Mouse (Mus musculus) embryonic stem cell, embryonic (primary cell): ENCODE data around the gene Fchsd2.

Source experiments
- CTCF ChIA-PET, 4 experiments: fragments of 300-600 bp in 2 of 4; fragments of 350-600 bp in 2 of 4; sonication (Branson Sonifier 250); formaldehyde crosslinking; loops; one replicate each; lab custom pipeline; 2022; ENCODE audit warnings: inconsistent platforms in 2 of 4; lab: Charles Lee
- POLR2A ChIA-PET, 4 experiments: fragments of 300-600 bp in 2 of 4; fragments of 350-600 bp in 2 of 4; sonication (Branson Sonifier 250); formaldehyde crosslinking; loops; one replicate each; lab custom pipeline; 2022; ENCODE audit warnings: antibody characterized with exemption in 4 of 4, inconsistent platforms in 1 of 4; lab: Charles Lee

The Fchsd2 gene

DNA sequence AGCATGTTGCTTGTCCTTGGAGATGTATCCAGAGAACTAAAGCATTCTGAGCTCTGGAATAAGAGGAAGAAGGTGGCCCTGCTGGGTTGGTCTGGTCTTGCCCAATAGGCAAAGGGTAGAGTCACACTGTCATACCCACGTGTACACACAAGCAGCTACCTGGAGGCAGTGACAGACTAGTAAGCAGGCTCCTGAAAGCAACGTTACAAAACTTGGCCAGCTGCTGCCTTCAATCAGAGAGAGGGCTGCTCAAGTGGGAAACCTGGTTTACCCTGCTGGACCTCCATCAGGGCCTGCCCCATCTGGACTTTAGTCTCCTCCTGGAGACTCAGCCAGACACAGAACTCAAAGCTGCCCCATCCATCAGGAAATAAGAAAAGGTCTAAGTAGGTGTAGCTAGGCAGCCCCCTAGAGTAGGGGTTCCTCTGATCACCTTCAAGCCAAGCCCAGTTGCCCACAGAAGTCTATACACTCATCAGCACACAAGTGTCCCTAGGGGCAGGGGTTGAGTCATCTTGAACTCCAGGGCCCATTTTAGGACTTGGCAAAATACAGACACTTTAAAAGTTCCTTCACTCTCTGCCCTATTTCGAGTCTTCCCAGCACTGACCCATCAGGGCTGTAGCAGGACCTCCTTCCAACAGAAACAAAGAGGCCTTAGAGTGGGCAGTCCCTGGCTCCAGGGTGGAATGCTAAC lies 25.9 kb upstream of the Fchsd2 start:
- CTCF ChIA-PET, result interaction anchor here in 2 of 4 experiments (0.6 to 1.6 kb wide), 2 partner anchors 79 to 222 kb away, joined by 3 to 4 read pairs; no protein-coding TSS in a partner anchor
- POLR2A ChIA-PET, result interaction anchor here in 1 of 4 experiments (1.5 kb wide), 1 partner anchor 195 kb away, joined by 3 read pairs; no protein-coding TSS in a partner anchor

DNA sequence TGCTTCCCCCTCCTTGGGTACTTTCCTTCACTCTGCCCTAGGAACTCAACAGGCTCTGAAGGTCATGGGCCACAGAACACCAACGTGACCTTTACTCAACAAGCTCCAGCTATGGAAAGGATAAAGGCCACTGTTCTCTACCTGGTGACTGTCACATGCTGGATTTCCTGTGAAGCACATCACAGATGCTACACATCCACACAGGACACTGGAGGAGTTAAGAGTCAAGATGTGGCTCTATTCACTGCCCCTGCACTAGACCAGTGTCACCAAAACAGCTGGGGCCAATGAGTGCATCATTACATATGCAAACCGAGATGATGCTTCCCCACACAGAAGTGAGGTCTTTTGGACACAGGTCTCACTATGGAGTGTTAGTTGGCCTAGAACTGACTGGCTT lies 25.1 kb upstream of the Fchsd2 start:
- POLR2A ChIA-PET, result interaction anchor here in 1 of 4 experiments (1.5 kb wide), 1 partner anchor 194 kb away, joined by 3 read pairs; no protein-coding TSS in a partner anchor
- CTCF ChIA-PET, result interaction anchor here in 1 of 4 experiments (1.6 kb wide), 1 partner anchor 80 kb away, joined by 4 read pairs; no protein-coding TSS in a partner anchor

DNA sequence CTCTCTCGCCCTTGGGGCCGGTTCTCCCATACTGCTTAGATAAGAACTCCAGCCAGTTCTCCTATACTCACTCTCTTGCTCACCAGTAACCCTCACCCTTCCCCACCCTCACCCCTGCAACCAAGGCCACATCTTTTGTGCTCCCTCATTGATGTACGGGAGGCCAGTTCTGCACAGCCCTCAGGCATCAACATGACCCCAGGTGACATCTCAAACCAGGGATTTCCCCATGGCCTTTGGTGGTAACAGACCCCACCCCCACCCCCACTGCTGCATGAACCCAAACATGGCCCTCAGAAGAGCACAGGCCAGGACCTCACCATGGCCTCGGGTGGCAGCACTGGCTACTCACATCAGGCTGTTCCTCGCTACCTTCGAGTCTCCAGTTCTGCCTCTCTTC lies 23.4 kb upstream of the Fchsd2 start:
- POLR2A ChIA-PET, result no interaction called here
- CTCF ChIA-PET, result interaction anchor here in 1 of 4 experiments (1.4 kb wide), 1 partner anchor 344 kb away, joined by 3 read pairs; no protein-coding TSS in a partner anchor

DNA sequence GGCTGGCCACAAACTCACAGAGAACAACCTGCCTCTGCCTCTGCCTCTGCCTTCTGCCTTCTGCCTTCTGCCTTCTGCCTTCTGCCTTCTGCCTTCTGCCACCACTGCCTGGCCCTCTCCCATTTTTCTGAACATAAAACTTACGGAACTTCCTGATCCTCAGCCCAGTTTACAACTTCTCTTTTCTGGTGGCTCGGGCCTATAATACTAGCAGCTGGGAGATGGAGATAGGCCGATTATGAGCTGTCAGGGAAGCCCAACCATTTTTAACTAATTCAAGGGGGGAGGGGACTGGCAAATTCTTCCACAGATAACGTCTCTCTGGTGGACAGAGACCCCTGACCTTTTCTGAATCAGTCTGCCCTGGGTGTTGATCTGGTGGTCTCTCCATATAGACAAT lies 22.3 kb upstream of the Fchsd2 start:
- POLR2A ChIA-PET, result interaction anchor here in 1 of 4 experiments (0.6 to 1.7 kb wide), 2 partner anchors 49 to 161 kb away, joined by 3 to 4 read pairs; no protein-coding TSS in a partner anchor

DNA sequence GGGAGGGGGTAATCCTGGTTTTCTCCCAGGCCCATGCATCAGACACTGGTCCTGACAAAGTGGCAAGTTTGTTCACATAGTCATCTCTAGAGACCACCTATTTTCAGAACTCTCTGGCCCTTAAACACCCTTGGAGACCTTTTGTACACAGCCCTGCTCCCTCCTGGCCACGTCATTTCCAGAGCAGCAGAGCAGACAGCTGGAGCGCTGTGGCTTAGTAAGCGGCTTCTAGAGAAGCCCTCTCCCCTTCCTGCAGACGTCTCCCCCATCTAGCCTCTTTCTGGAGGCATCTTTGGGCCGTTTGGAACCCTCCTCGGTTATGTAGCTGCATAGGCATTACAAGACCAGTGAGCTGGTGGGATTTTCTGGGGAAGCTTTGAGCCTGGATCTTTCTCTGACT lies 21.6 kb upstream of the Fchsd2 start:
- ChIA-PET POLR2A (interaction anchor here in 2 of 4 experiments (0.5 to 1.7 kb wide), 3 partner anchors 48 to 161 kb away, joined by 3 to 4 read pairs (median 4); no protein-coding TSS in a partner anchor), CTCF (interaction anchor here in 2 of 4 experiments (1.0 to 1.6 kb wide), 3 partner anchors 10 to 342 kb away, joined by 3 to 7 read pairs (median 3); no protein-coding TSS in a partner anchor)

More for the DNA sequence above, 22.3 kb upstream of the Fchsd2 start:
- CTCF ChIA-PET, result interaction anchor here in 1 of 4 experiments (0.9 to 1.0 kb wide), 2 partner anchors 9 to 342 kb away, joined by 3 to 7 read pairs; no protein-coding TSS in a partner anchor

DNA sequence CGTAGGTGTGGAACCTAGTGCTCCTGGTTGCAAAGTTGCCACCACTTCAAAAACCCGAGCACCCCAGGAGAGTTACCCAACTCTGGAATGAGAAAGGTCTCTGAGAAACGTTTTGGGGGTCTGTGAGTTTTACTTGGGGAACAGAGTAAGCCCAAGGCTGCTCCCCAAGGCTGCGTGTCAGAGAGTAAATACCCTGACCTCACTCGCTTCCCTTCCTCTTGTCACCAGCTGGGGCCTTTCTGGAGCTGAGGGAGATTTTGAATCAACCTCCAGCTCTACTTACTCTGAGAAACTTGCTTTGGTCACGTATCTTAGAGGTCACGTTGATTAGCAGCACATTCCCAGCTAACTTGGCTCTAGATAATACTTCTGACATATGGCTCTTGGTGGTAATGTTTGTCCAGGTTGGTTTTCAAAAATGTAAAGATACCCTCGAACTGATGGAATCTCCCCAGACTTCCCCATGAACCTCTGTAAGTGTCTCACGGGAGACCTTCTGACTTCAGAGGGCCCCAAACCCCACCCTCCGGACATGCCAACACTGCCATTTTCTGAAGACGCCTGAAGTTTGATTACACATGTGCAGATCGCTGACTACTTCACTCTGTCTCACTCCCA lies 20.4 kb upstream of the Fchsd2 start:
- ChIA-PET CTCF (interaction anchor here in 2 of 4 experiments (1.3 to 1.6 kb wide), 2 partner anchors 11 to 20 kb away, joined by 3 to 7 read pairs; no protein-coding TSS in a partner anchor), POLR2A (interaction anchor here in 1 of 4 experiments (1.1 kb wide), 1 partner anchor 50 kb away, joined by 3 read pairs; no protein-coding TSS in a partner anchor)

DNA sequence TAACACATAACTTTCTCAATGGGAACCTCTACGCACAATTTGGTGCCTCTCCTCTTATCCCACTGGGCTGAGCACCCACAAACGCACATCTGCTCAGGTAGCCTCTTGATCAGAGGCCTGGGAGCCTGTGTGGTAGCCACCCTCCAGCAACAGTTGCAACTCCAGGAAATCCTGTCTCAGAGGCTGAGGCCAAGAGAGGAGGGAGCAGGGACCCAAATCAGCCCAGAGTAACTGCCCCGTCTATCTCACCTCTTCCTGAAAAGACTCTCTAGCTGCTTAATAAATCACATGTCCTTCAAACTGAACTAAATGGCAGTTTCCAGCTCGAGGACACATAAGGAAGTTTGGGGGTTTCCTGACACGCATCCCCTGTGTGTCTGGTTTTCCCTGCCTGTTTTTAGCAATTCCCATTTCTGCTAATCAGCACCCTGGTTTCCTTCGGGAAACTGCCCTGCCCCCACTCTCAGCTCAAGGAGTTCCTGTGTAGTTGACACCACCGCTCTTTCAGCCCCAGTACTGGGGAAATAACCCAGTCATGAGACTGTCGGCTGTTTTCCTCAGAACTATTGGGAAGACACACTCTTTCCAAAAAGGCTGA lies 18.4 kb upstream of the Fchsd2 start:
- POLR2A ChIA-PET, result interaction anchor here in 2 of 4 experiments (0.6 to 1.4 kb wide), 2 partner anchors 12 to 13 kb away, joined by 4 to 7 read pairs; no protein-coding TSS in a partner anchor

DNA sequence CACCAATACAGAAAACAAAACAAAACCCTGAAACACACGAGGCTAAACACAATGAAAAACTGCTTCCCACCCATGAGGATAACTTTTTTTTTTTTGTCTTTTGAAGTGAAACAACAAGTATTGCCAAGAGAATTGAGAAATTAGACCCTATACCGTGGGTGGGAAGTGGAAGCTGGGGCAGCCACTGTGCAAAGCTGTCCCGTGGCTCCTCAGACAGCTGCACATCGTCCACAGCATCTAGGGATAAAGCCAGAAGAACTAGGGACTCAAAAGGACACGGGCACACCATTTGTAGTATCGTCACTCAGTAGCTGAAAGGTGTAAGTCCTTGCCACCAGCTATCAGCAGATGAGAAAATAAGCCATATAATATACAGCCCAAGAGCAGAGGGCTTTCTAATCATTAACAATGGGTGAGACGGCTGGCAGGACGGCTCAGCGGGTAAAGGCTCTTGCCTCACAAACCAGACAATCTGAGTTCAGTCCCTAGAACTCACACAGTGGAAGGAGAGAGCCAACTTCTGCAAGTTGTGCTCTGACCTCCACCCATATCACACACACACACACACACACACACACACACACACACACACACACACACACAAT lies 9.0 kb upstream of the Fchsd2 start:
- CTCF ChIA-PET, result interaction anchor here in 1 of 4 experiments (0.7 to 0.8 kb wide), 3 partner anchors 21 to 717 kb away, joined by 4 to 5 read pairs (median 4); no protein-coding TSS in a partner anchor

More for the DNA sequence above, 18.4 kb upstream of the Fchsd2 start:
- CTCF ChIA-PET, result interaction anchor here in 2 of 4 experiments (0.6 to 1.3 kb wide), 3 partner anchors 13 to 237 kb away, joined by 3 to 4 read pairs (median 3); no protein-coding TSS in a partner anchor

DNA sequence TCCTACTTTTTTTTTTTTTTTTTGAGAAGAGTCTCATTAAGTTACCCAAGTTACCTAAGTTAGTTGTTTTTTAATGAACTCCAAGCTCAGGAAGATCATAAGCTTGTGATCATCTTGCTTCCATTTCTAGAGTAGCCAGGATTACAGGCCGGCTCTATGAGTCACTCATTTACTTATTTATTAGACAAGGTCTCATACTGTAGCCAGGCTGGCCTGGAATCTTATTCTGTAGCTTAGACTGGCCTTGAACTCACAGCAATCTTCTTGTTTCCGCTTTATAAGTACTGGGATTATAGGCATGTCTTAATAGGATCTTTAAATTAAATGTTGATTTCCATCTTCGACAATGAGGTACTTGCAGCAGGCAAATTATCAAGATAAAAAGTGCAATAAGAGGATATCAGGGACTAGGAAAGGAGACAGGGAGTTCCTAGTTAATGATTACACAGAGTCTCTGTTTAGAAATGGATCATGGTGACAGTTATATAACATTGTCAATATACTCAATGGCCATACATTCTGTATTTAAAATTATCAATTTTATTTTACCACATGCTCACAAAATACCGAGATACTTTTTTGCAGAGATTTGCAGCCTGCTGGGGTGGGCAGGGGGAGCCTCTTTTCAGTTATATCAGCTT lies 7.7 kb upstream of the Fchsd2 start:
- ChIA-PET POLR2A (no interaction called here), CTCF (interaction anchor here in 2 of 4 experiments (0.7 kb wide), 3 partner anchors 226 to 938 kb away, joined by 4 read pairs; no protein-coding TSS in a partner anchor)

More for the DNA sequence above, 9.0 kb upstream of the Fchsd2 start:
- POLR2A ChIA-PET, result no interaction called here

DNA sequence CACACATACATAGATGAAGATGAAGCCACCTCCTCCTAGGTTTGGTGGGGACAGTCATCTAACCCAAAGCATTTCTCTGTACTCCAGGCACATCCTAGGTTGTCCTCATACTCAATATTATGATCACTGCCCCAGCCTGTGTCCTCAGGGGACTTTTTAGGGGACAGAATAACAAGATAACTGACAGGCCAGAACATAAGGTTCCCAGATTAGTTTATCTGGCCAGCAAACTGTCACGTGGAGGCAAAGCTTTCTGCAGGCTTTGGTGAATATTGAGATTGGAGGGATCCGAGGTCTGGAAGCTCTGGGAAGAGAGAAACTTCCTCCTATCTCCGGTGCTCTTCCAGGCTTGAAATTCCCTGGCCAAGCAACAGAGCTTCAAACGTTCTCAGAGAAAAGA lies 6.9 kb upstream of the Fchsd2 start:
- ChIA-PET POLR2A (no interaction called here), CTCF (no interaction called here)

DNA sequence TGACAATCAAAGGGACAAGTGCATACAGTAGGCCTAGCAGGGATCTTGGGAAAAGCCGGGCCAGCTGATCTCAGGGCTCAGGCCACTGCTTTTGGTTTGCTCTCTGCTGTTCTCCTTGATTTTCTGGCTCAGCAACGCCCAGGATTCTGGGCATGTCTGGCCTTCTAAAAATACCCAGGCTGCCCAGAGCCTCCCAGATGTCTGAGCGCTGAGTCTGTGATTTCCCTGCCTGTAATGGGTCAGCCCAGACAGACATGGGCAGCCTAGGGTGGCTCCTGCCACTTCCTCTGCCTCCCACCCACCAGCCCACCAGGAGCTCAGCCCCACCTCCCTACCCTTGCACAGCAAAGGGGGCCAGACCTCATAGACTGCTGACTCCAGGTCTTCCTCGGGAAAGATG lies 4.0 kb upstream of the Fchsd2 start:
- CTCF ChIA-PET, result interaction anchor here in 1 of 4 experiments (1.7 kb wide), 1 partner anchor 28 kb away, joined by 4 read pairs; no protein-coding TSS in a partner anchor
- POLR2A ChIA-PET, result no interaction called here

DNA sequence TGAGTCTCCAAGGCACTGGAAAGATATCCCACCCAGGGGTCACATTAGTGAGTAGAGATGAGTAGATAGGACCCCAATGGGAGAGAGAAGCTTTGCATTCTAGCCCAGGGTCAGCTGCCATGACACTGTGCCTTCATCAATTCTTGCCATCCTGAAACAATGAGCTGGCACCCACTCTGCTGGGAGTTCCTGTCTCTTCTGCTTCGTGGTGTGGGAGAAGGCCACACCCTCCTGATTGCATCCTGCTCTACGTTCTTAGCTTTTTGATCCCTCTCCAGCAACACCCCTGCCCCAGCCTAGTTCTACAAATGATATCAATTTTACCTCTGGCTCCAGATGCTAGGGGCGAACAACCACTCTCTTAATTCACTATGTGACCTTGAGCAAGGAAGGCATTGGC lies 3.4 kb upstream of the Fchsd2 start:
- CTCF ChIA-PET, result interaction anchor here in 1 of 4 experiments (1.7 kb wide), 1 partner anchor 28 kb away, joined by 4 read pairs; no protein-coding TSS in a partner anchor
- POLR2A ChIA-PET, result no interaction called here

DNA sequence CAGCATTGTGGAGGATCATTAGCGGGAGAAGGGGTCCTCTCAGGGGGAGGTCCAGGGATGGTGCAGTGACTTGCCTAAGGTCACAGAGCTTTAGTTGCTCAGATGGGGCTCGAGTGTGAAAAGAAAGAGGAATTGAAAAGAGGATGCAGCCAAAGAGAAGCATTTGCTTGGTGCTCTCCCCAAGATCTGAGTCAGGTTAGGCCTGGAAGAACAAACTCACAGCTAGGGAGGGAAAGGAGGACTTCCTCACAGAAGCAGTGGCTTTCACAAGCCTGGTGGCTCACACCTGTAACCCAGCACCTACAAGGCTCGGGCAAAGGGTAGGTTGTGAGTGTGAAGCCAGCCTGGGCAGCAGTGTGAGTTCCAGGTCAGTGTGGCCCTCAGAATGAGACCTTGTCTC lies 568 bp downstream of the Fchsd2 start:
- ChIA-PET POLR2A (interaction anchor here in 1 of 4 experiments (0.5 kb wide), 1 partner anchor 218 kb away, joined by 4 read pairs; no protein-coding TSS in a partner anchor), CTCF (interaction anchor here in 2 of 4 experiments (0.7 to 1.2 kb wide), 3 partner anchors 32 to 194 kb away, joined by 3 to 5 read pairs (median 3); no protein-coding TSS in a partner anchor)

DNA sequence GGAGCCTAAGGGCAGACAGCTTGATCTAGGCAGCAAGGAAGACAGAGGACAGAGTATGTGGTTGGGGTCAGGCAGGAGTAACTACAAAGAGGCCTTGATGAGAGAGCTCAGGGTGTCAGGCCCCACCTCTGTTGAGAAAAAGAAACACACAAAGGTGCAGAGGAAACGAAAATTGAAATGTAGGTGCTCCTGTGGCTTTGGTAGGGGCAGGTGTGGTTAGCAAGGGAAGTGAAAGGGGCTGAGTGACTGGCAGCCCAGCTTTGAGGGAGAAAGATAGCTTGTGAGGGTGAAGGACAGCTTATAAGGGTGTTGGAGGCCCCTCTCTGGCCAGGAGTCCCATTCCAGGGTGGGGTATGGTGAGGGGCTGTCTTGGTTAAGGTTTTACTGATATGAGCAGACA lies 2.1 kb downstream of the Fchsd2 start:
- POLR2A ChIA-PET, result interaction anchor here in 1 of 4 experiments (0.9 kb wide), 1 partner anchor 14 kb away, joined by 3 read pairs; no protein-coding TSS in a partner anchor
- CTCF ChIA-PET, result interaction anchor here in 2 of 4 experiments (0.6 to 0.9 kb wide), 2 partner anchors 216 to 271 kb away, joined by 3 read pairs; no protein-coding TSS in a partner anchor

DNA sequence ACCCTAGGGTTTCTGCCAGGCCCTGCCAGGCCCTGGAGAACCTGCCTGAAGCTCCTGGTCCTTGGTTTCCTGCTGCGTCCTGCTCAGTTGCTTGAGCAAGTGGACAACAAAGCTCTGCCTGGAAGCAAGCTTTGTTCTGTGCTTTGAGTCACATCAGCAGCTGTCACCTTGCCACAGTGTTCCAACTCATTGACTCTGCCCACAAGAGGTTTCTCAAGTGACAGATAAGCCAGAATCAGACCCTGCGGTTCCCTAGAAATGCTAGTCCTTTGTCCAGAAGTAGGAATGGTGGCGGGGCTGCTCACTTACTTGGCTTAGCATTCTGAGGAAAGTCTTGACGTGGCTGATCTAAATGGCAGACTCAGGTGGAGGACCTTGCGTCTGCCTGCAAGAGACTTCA lies 2.9 kb downstream of the Fchsd2 start:
- CTCF ChIA-PET, result interaction anchor here in 2 of 4 experiments (0.6 to 0.9 kb wide), 2 partner anchors 215 to 270 kb away, joined by 3 read pairs; no protein-coding TSS in a partner anchor
- POLR2A ChIA-PET, result interaction anchor here in 1 of 4 experiments (0.9 kb wide), 1 partner anchor 13 kb away, joined by 3 read pairs; no protein-coding TSS in a partner anchor

DNA sequence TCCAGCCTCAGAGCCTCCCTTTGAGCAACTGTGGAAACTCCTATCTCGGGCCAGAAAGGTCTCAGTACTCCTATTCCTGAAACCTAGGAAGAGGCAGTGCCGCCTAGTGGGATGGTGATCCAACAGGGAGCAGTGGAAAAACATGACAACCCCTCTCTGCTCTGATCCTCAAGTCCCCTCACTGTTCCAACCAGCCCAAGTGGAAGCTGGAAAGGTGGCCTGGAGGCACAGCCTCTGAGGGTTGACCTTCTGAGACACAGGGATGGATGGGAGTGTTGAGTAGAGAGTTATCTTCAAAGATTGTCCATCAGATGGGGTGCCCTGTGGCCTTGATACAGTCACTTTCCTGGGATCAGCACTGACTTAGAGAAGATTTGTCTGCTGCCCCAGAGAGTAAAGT lies 3.9 kb downstream of the Fchsd2 start:
- POLR2A ChIA-PET, result interaction anchor here in 3 of 4 experiments (0.7 to 1.0 kb wide), 3 partner anchors 10 to 13 kb away, joined by 3 to 4 read pairs (median 3); no protein-coding TSS in a partner anchor
- CTCF ChIA-PET, result interaction anchor here in 1 of 4 experiments (0.6 kb wide), 1 partner anchor 1003 kb away, joined by 3 read pairs; no protein-coding TSS in a partner anchor
